Mouse (Mus musculus) forebrain, embryonic 15.5 days (tissue): ENCODE data around the gene Psmb3. TPM values are rescaled to one million over a fixed set of nuclear protein-coding genes. Genes with fewer than 3 reads are reported as not detected.
A peak's percentile ranks its signal among the peaks of the same experiment; 100 is the strongest.
"Not testable (repeated sequence)": the region's sequence is repeated elsewhere in the genome, so short reads cannot be mapped to it uniquely, and the experiment has no call there.

Experiments used
- ATAC-seq: fragments of 200-750 bp; cut with Nextera tagmentation; replicated peaks from 2 replicates; pipeline ENCODE4 v1.8.0; 2017; ENCODE audit warnings: mild to moderate bottlenecking, moderate TSS enrichment, moderate library complexity
- H3K27ac ChIP-seq: fragments of 300-500 bp; sonication (generic); replicated peaks from 2 replicates; pipeline ENCODE4 v1.5.1; 2015; ENCODE audit warnings: mild to moderate bottlenecking, inconsistent platforms
- H3K27me3 ChIP-seq: fragments of 300-500 bp; sonication (generic); 2 replicates; pipeline ENCODE4 v1.6.1; 2015; ENCODE audit warnings: inconsistent platforms
- H3K36me3 ChIP-seq: fragments of 300-500 bp; sonication (generic); 2 replicates; pipeline ENCODE4 v1.6.1; 2015; ENCODE audit warnings: mild to moderate bottlenecking, inconsistent platforms
- H3K4me1 ChIP-seq: fragments of 300-500 bp; sonication (generic); 2 replicates; pipeline ENCODE4 v1.6.1; 2015; ENCODE audit warnings: inconsistent platforms
- H3K4me2 ChIP-seq: fragments of 300-500 bp; sonication (generic); replicated peaks from 2 replicates; pipeline ENCODE4 v1.6.1; 2015; ENCODE audit warnings: mild to moderate bottlenecking, inconsistent platforms
- H3K4me3 ChIP-seq: fragments of 300-500 bp; sonication (generic); 2 replicates; pipeline ENCODE4 v1.5.1; 2015; ENCODE audit warnings: mild to moderate bottlenecking, inconsistent platforms
- H3K9ac ChIP-seq: fragments of 300-500 bp; sonication (generic); replicated peaks from 2 replicates; pipeline ENCODE4 v1.6.1; 2015; ENCODE audit warnings: mild to moderate bottlenecking, inconsistent platforms
- H3K9me3 ChIP-seq: fragments of 300-500 bp; sonication (generic); 2 replicates; pipeline ENCODE4 v1.6.1; 2016; ENCODE audit warnings: inconsistent platforms
- WGBS: fragments of 180-500 bp; shearing (Covaris S2); methylation state at CpG from one replicate; pipeline ENCODE4 v1.1.7; 2015; ENCODE audit warnings: mixed read lengths; 5-methylcytosine and 5-hydroxymethylcytosine counted together
- polyA plus RNA-seq: library from polyadenylated mRNA; unstranded; fragments of >200 nt; fragmentation: Nextera tagmentation; extraction: Ambion mirVana; gene quantifications from 2 replicates; pipeline ENCODE4 v1.2.1, GENCODE M21; 2015

The Psmb3 gene
- 460 and 475 TPM in 2 replicates for polyA plus RNA-seq

- peaks cover 29% of the 10 kb centered on the region for H3K4me1 ChIP-seq
- H3K27ac ChIP-seq = peak within 1 kb of the TSS; percentile 88
- WGBS = under 1% methylated on average over 35 of the region's 35 CpGs
- peaks cover 22% of the 10 kb centered on the region for H3K36me3 ChIP-seq
- ATAC-seq = peak; percentile 89
- no peaks in the 10 kb centered on the region for H3K9me3 ChIP-seq
- H3K27me3 ChIP-seq = no peaks in the 10 kb centered on the region
- H3K4me2 ChIP-seq = peak within 1 kb of the TSS; percentile 76
- peak within 1 kb of the TSS; percentile 77 for H3K9ac ChIP-seq
- peak within 1 kb of the TSS; percentile 89 for H3K4me3 ChIP-seq
Observed at GRCm38 (mm10) chr11:97703039-97703826, at the start of gene Psmb3. TSS of gene Psmb3 (plus strand) at chr11:97703399.

- Histone ChIP-seq H3K9ac (no peak overlapping the region), H3K36me3 (no peaks in the 10 kb centered on the region), H3K27me3 (no peaks in the 10 kb centered on the region), H3K4me1 (peaks cover 6% of the 10 kb centered on the region), H3K4me3 (no peak overlapping the region), H3K27ac (no peak overlapping the region), H3K4me2 (no peak overlapping the region), H3K9me3 (no peaks in the 10 kb centered on the region)
- WGBS = 95% methylated on average over 2 of the region's 2 CpGs
- no peak for ATAC-seq
Observed at GRCm38 (mm10) chr11:97654210-97654609, 49.0 kb upstream of the Psmb3 start.

- Histone ChIP-seq H3K9me3 (no peaks in the 10 kb centered on the region), H3K27ac (no peak overlapping the region), H3K4me3 (no peak overlapping the region), H3K4me1 (peaks cover 18% of the 10 kb centered on the region), H3K36me3 (no peaks in the 10 kb centered on the region), H3K27me3 (peaks cover 5% of the 10 kb centered on the region; the same call in 1 of the 2 replicates), H3K9ac (no peak overlapping the region), H3K4me2 (no peak overlapping the region)
- ATAC-seq = no peak
- 73% methylated on average over 14 of the region's 14 CpGs for WGBS
Observed at GRCm38 (mm10) chr11:97656269-97656971, 46.8 kb upstream of the Psmb3 start.

GRCm38 (mm10) chr11:97657184-97657945 lies 45.8 kb upstream of the Psmb3 start:
- Histone ChIP-seq H3K27ac (no peak overlapping the region), H3K36me3 (no peaks in the 10 kb centered on the region), H3K4me2 (no peak overlapping the region), H3K27me3 (peaks cover 15% of the 10 kb centered on the region), H3K4me1 (peaks cover 28% of the 10 kb centered on the region), H3K9ac (no peak overlapping the region), H3K4me3 (no peak overlapping the region), H3K9me3 (no peaks in the 10 kb centered on the region)
- 39% methylated on average over 5 of the region's 6 CpGs for WGBS
- no peak for ATAC-seq

GRCm38 (mm10) chr11:97657967-97658366 lies 45.2 kb upstream of the Psmb3 start:
- Histone ChIP-seq H3K27me3 (peaks cover 17% of the 10 kb centered on the region), H3K4me1 (peaks cover 33% of the 10 kb centered on the region)
- H3K9me3 ChIP-seq, ATAC-seq, H3K9ac ChIP-seq, H3K27ac ChIP-seq, H3K4me2 ChIP-seq, H3K4me3 ChIP-seq, H3K36me3 ChIP-seq: not testable (repeated sequence)
- WGBS = 91% methylated on average over 6 of the region's 6 CpGs

- no peaks in the 10 kb centered on the region for H3K36me3 ChIP-seq
- H3K4me3 ChIP-seq = no peak overlapping the region
- H3K9ac ChIP-seq = no peak overlapping the region
- H3K27me3 ChIP-seq = peaks cover 17% of the 10 kb centered on the region
- 75% methylated on average over 11 of the region's 11 CpGs for WGBS
- no peak for ATAC-seq
- H3K27ac ChIP-seq = no peak overlapping the region
- peaks cover 33% of the 10 kb centered on the region for H3K4me1 ChIP-seq
- H3K9me3 ChIP-seq = no peaks in the 10 kb centered on the region
- peak overlapping the region; percentile 84; the same call in 1 of the 2 replicates for H3K4me2 ChIP-seq
Observed at GRCm38 (mm10) chr11:97658751-97659266, 44.4 kb upstream of the Psmb3 start.

GRCm38 (mm10) chr11:97659267-97659989 lies 43.8 kb upstream of the Psmb3 start:
- H3K4me1 ChIP-seq = peaks cover 36% of the 10 kb centered on the region
- H3K9me3 ChIP-seq = no peaks in the 10 kb centered on the region
- H3K4me2 ChIP-seq = peak overlapping the region; percentile 84
- peak overlapping the region; percentile 67 for H3K9ac ChIP-seq
- H3K27ac ChIP-seq = peak overlapping the region; percentile 39
- peak overlapping the region; percentile 56 for H3K4me3 ChIP-seq
- ATAC-seq = no peak
- H3K27me3 ChIP-seq = peaks cover 17% of the 10 kb centered on the region
- WGBS = 12% methylated on average over 13 of the region's 13 CpGs
- H3K36me3 ChIP-seq = no peaks in the 10 kb centered on the region

GRCm38 (mm10) chr11:97659990-97660714 lies 43.0 kb upstream of the Psmb3 start:
- peak overlapping the region; percentile 56 for H3K4me3 ChIP-seq
- H3K4me2 ChIP-seq = peak overlapping the region; percentile 84
- H3K9me3 ChIP-seq = no peaks in the 10 kb centered on the region
- H3K4me1 ChIP-seq = peaks cover 43% of the 10 kb centered on the region
- H3K27me3 ChIP-seq = peaks cover 17% of the 10 kb centered on the region
- ATAC-seq = peak; percentile 86
- WGBS = under 1% methylated on average over 62 of the region's 78 CpGs
- H3K36me3 ChIP-seq = no peaks in the 10 kb centered on the region
- peak overlapping the region; percentile 39 for H3K27ac ChIP-seq
- peak overlapping the region; percentile 67 for H3K9ac ChIP-seq

- no peak for ATAC-seq
- H3K27ac ChIP-seq = no peak overlapping the region
- peak overlapping the region; percentile 94 for H3K4me3 ChIP-seq
- peaks cover 17% of the 10 kb centered on the region for H3K27me3 ChIP-seq
- no peaks in the 10 kb centered on the region for H3K9me3 ChIP-seq
- 4% methylated on average over 27 of the region's 27 CpGs for WGBS
- H3K4me2 ChIP-seq = peak overlapping the region; percentile 84
- H3K36me3 ChIP-seq = 0 out of 2 replicates have a peak, but pooled peaks cover 7% of the 10 kb centered on the region
- peak overlapping the region; percentile 67 for H3K9ac ChIP-seq
- peaks cover 48% of the 10 kb centered on the region for H3K4me1 ChIP-seq
Observed at GRCm38 (mm10) chr11:97660734-97661647, 42.2 kb upstream of the Psmb3 start.

- Histone ChIP-seq H3K27ac (no peak overlapping the region), H3K9me3 (no peaks in the 10 kb centered on the region), H3K4me1 (peaks cover 48% of the 10 kb centered on the region), H3K9ac (peak overlapping the region; percentile 11; the same call in 1 of the 2 replicates), H3K36me3 (peaks cover 11% of the 10 kb centered on the region; the same call in 1 of the 2 replicates), H3K27me3 (peaks cover 17% of the 10 kb centered on the region), H3K4me2 (peak overlapping the region; percentile 70), H3K4me3 (peak overlapping the region; percentile 94)
- no peak for ATAC-seq
- WGBS = 0% methylated on average over 19 of the region's 20 CpGs
Observed at GRCm38 (mm10) chr11:97661648-97662133, 41.5 kb upstream of the Psmb3 start.
